Comparison of ENCODE assay signal across 8 mouse cellular contexts in the genomic region with DNA sequence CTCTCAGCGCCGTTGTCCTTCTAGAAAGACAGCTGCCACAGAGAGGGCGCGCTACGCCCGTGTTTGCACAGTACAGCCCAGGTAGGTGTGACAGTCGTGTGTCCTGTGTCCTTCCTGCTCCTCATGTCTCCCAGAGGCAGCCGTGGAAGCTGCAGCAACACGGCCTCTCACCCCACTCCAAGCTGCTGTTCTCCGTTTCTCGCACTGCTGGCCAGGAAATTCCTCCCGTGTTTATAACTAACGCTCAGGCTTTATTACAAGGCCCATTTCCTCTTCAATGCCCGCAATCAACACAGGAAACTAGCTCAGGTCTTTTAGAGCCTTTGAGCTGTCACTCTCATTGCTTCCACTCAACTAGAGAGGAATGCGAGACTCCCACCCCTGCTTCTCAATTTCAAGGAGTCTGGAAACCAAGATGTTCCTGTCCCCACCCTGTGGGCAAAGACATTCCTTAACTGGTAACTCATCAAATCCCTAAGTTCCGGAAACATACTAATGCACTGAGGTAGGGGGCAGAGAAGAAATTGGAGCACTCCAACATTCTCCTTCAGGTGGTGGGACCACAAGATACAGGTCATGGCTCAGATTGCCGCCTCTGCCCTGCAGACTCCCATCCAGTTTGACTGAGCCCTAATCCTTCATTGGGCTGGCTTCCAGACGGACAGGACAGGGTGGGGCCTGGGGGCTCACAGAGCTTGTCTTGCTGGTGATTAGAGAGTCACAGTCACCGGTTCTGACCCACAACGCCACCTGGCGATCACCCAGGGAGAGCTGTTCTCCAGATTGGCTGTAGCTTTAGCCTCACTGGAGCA. TPM values are rescaled to one million over a fixed set of nuclear protein-coding genes. Genes with fewer than 3 reads are reported as not detected.
A peak's percentile ranks its signal among the peaks of the same experiment; 100 is the strongest.
DNase-seq lines count a peak whose midpoint lies in the region; ATAC-seq lines count a peak whose summit lies in the region.

No protein-coding gene starts in this region.

- peak; percentile 71 to 83 for DNase-seq in cerebellum, postnatal 14 days
- no peak for DNase-seq in cerebellum, adult 8-10 months
- DNase-seq in B cell, adult 2 months, result peak; percentile 22 to 40
- peak; percentile 63 for DNase-seq in fibroblast of lung, adult 2 months (ENCODE audit: low read depth)
- DNase-seq in kidney, postnatal 14 days, result peak; percentile 52
- DNase-seq in thymus, postnatal 0 days (ENCODE audit: low spot score), result no peak

- WGBS in neural tube, embryonic 14.5 days, result 34% methylated on average over 21 of the region's 21 CpGs

- H3K27me3 ChIP-seq in neural tube, embryonic 14.5 days (ENCODE audit: control insufficient read depth, insufficient read depth, low read length), result no peaks in the 10 kb centered on the region

- H3K9ac ChIP-seq in neural tube, embryonic 14.5 days (replicated peaks; ENCODE audit: low read depth, low read length), result no peak overlapping the region

- H3K4me1 ChIP-seq in neural tube, embryonic 14.5 days (ENCODE audit: control insufficient read depth, insufficient read depth, low read length), result peaks cover 15% of the 10 kb centered on the region

- no peaks in the 10 kb centered on the region for H3K9me3 ChIP-seq in neural tube, embryonic 14.5 days (ENCODE audit: control insufficient read depth, low read length)

- H3K4me2 ChIP-seq in neural tube, embryonic 14.5 days (ENCODE audit: low read depth, low read length), result no peak overlapping the region

- 0 out of 2 replicates have a peak overlapping the region, but pooled peaks have one; percentile 39 for H3K27ac ChIP-seq in neural tube, embryonic 14.5 days (ENCODE audit: low read depth, low read length)

- no peak overlapping the region for H3K4me3 ChIP-seq in neural tube, embryonic 14.5 days (ENCODE audit: low read depth, low read length)

- no peak for ATAC-seq in neural tube, embryonic 14.5 days (ENCODE audit: low read depth)
- no peak for ATAC-seq in frontal cortex, adult (ENCODE audit: low TSS enrichment)

- H3K36me3 ChIP-seq in neural tube, embryonic 14.5 days (ENCODE audit: control insufficient read depth, insufficient read depth, low read length), result no peaks in the 10 kb centered on the region

RNA-seq across cellular contexts. Expression of gene Klhdc8a, which starts 5.9 kb away (rescaled TPM):
- polyA plus RNA-seq in neural tube, embryonic 14.5 days (2014; fragmentation: Nextera tagmentation; extraction: Ambion mirVana), result 6.6 and 8.4 TPM in 2 replicates
- polyA plus RNA-seq in thymus, postnatal 0 days (2015; fragmentation: Nextera tagmentation; extraction: Ambion mirVana), result 3.6 and 4.5 TPM in 2 replicates

RNA-seq across cellular contexts. Expression of gene Nuak2, which starts 23.4 kb away (rescaled TPM):
- polyA plus RNA-seq in neural tube, embryonic 14.5 days (2014; fragmentation: Nextera tagmentation; extraction: Ambion mirVana), result 7.8 and 8.4 TPM in 2 replicates
- 1.7 and 2.2 TPM in 2 replicates for polyA plus RNA-seq in thymus, postnatal 0 days (2015; fragmentation: Nextera tagmentation; extraction: Ambion mirVana)

Comparison
In these comparisons a context has a peak if more than half of its experiments do, and no peak if none do; other contexts are left out.
1. DNase-seq: peak in cerebellum, postnatal 14 days (2 of 2), B cell, adult 2 months (2 of 2), fibroblast of lung, adult 2 months (single experiment) and kidney, postnatal 14 days (single experiment); none in cerebellum, adult 8-10 months (single experiment) and thymus, postnatal 0 days (single experiment).